Mouse (Mus musculus) midbrain, embryonic 14.5 days (tissue): ENCODE data around the gene Gm26727. TPM values are rescaled to one million over a fixed set of nuclear protein-coding genes. Genes with fewer than 3 reads are reported as not detected.
"Not testable (repeated sequence)": the region's sequence is repeated elsewhere in the genome, so short reads cannot be mapped to it uniquely, and the experiment has no call there.

Source experiments
- ATAC-seq: fragments of 200-750 bp; cut with Nextera tagmentation; 2 replicates; pipeline ENCODE4 v1.8.0; 2017; ENCODE audit warnings: moderate number of reproducible peaks, moderate library complexity; ENCODE audit not compliant: low FRiP score, low TSS enrichment
- DNase-seq: peaks from one replicate; pipeline ENCODE4 v3.0.0-alpha.2; 2015
- H3K27ac ChIP-seq: fragments of 300-500 bp; sonication (generic); replicated peaks from 2 replicates; pipeline ENCODE4 v1.5.1; 2014; ENCODE audit warnings: mild to moderate bottlenecking, low read depth, low read length, moderate library complexity
- H3K27me3 ChIP-seq: fragments of 300-500 bp; sonication (generic); 2 replicates; pipeline ENCODE4 v1.6.1; 2014; ENCODE audit warnings: low read length, control low read depth, mixed read lengths; ENCODE audit not compliant: control insufficient read depth, insufficient read depth
- H3K36me3 ChIP-seq: fragments of 300-500 bp; sonication (generic); 2 replicates; pipeline ENCODE4 v1.6.1; 2014; ENCODE audit warnings: low read length, control low read depth; ENCODE audit not compliant: control insufficient read depth, insufficient read depth
- H3K4me1 ChIP-seq: fragments of 300-500 bp; sonication (generic); 2 replicates; pipeline ENCODE4 v1.6.1; 2014; ENCODE audit warnings: mild to moderate bottlenecking, antibody characterized with exemption, low read length, control low read depth; ENCODE audit not compliant: control insufficient read depth, insufficient read depth
- H3K4me2 ChIP-seq: fragments of 300-500 bp; sonication (generic); 2 replicates; pipeline ENCODE4 v1.6.1; 2014; ENCODE audit warnings: mild to moderate bottlenecking, low read length, moderate library complexity
- H3K4me3 ChIP-seq: fragments of 300-500 bp; sonication (generic); replicated peaks from 2 replicates; pipeline ENCODE4 v1.5.1; 2014; ENCODE audit warnings: low read depth, low read length
- H3K9ac ChIP-seq: fragments of 300-500 bp; sonication (generic); replicated peaks from 2 replicates; pipeline ENCODE4 v1.6.1; 2014; ENCODE audit warnings: mild to moderate bottlenecking, low read length, moderate library complexity
- H3K9me3 ChIP-seq: fragments of 300-500 bp; sonication (generic); 2 replicates; pipeline ENCODE4 v1.6.1; 2016; ENCODE audit warnings: low read length, control low read depth, mixed read lengths; ENCODE audit not compliant: control insufficient read depth
- WGBS: fragments of 180-500 bp; shearing (Covaris S2); extraction: QIAGEN DNeasy Blood & Tissue Kit; methylation state at CpG from one replicate; pipeline ENCODE4 v1.1.7; 2014; 5-methylcytosine and 5-hydroxymethylcytosine counted together
- polyA plus RNA-seq: library from polyadenylated mRNA; unstranded; fragments of >200 nt; fragmentation: Nextera tagmentation; extraction: Ambion mirVana; gene quantifications from 2 replicates; pipeline ENCODE4 v1.2.1, GENCODE M21; 2014

The Gm26727 gene
- polyA plus RNA-seq, 1 experiment from 2014 or later, result not detected

DNA sequence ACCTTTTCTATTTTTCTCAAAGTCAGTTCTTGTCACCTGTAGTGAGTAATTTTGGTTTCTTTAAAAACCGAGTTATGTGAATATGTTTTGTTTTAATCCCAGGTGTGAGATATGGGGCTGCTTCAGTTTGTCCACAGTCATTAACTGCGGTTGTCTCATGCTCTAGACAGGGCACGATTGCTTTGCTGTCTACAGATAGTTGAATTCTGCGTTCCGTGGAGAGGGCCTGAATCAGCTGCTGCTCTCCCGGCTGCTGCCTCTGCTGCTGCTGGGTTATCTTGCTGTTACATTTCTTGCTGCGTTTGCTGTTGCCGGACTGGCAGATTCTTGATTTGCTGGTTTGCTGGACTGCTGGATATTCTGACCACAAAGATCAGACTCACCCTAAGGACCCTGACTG, 5.3 kb upstream of the Gm26727 start:
- H3K36me3 ChIP-seq, result no peaks in the 10 kb centered on the region
- no peak overlapping the region for H3K4me3 ChIP-seq
- no peak overlapping the region for H3K4me2 ChIP-seq
- no peak overlapping the region for H3K27ac ChIP-seq
- H3K27me3 ChIP-seq, result no peaks in the 10 kb centered on the region
- H3K4me1 ChIP-seq, result no peaks in the 10 kb centered on the region
- H3K9me3 ChIP-seq, result no peaks in the 10 kb centered on the region
- H3K9ac ChIP-seq, result no peak overlapping the region
- ATAC-seq (no peak), DNase-seq (no peak)
- 91% methylated on average over 8 of the region's 8 CpGs for WGBS

DNA sequence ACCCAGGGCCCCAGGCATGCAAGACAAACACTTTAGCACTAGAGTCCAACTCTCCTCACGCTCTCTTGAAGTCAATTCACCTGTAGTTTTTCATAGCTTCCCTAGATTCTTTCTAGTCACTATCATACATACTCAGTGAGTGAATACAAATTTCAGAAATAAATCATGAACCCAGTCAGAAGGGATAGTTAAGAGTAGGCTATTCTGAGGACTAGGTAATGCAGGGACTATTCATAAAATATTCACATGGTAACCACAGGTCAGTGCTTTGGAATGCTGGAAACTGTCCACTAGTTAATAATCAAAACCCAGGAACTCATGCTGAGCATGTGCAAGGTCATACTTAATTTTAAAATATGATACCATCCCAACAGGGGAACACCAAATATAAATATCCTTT, 10.2 kb downstream of the Gm26727 start:
- WGBS, result 85% methylated on average over 1 of the region's 1 CpGs
- DNase-seq (no peak), ATAC-seq (no peak)
- Histone ChIP-seq H3K4me1 (no peaks in the 10 kb centered on the region), H3K4me3 (no peak overlapping the region), H3K27me3 (no peaks in the 10 kb centered on the region), H3K36me3 (no peaks in the 10 kb centered on the region), H3K9ac (no peak overlapping the region), H3K4me2 (no peak overlapping the region), H3K27ac (no peak overlapping the region), H3K9me3 (no peaks in the 10 kb centered on the region)

GRCm38 (mm10) chr2:67420853-67421252, 12.1 kb downstream of the Gm26727 start:
- Histone ChIP-seq H3K9me3 (no peaks in the 10 kb centered on the region), H3K4me2 (no peak overlapping the region), H3K9ac (no peak overlapping the region), H3K36me3 (no peaks in the 10 kb centered on the region), H3K27ac (no peak overlapping the region), H3K4me1 (no peaks in the 10 kb centered on the region), H3K27me3 (no peaks in the 10 kb centered on the region), H3K4me3 (no peak overlapping the region)
- DNase-seq, result no peak
- no peak for ATAC-seq

GRCm38 (mm10) chr2:67413425-67413824, 19.6 kb downstream of the Gm26727 start, which contains the start of gene Gm21830:
Gm21830 (plus strand) TSS chr2:67413725.
- H3K36me3 ChIP-seq, H3K27me3 ChIP-seq, H3K9me3 ChIP-seq, H3K4me1 ChIP-seq, H3K4me3 ChIP-seq, ATAC-seq, H3K27ac ChIP-seq, DNase-seq, H3K9ac ChIP-seq, H3K4me2 ChIP-seq: not testable (repeated sequence)
- no CpG with 5 or more reads among the region's 1 CpGs for WGBS

Other genes with a start within 250 kb of the Gm26727 start
- gene Gm21830, start 19.5 kb downstream of the Gm26727 start, polyA plus RNA-seq, result not detected in 2 replicates
- gene Xirp2, start 12.8 kb upstream of the Gm26727 start, polyA plus RNA-seq, result not detected in 2 replicates
- 56.3 and 68.9 TPM in 2 replicates for gene B3galt1, start 132.7 kb upstream of the Gm26727 start, polyA plus RNA-seq